Mouse (Mus musculus) heart, postnatal 0 days (tissue): ENCODE measurements around the gene Siah2.

Experiments used
- CTCF ChIP-seq: IDR thresholded peaks from 2 replicates; pipeline ENCODE4 v1.5.1; 2016; ENCODE audit warnings: antibody characterized with exemption, control low read depth, low read depth
- EP300 ChIP-seq: IDR thresholded peaks from 2 replicates; pipeline ENCODE4 v1.6.1; 2016; ENCODE audit warnings: antibody characterized with exemption, low read depth

DNA sequence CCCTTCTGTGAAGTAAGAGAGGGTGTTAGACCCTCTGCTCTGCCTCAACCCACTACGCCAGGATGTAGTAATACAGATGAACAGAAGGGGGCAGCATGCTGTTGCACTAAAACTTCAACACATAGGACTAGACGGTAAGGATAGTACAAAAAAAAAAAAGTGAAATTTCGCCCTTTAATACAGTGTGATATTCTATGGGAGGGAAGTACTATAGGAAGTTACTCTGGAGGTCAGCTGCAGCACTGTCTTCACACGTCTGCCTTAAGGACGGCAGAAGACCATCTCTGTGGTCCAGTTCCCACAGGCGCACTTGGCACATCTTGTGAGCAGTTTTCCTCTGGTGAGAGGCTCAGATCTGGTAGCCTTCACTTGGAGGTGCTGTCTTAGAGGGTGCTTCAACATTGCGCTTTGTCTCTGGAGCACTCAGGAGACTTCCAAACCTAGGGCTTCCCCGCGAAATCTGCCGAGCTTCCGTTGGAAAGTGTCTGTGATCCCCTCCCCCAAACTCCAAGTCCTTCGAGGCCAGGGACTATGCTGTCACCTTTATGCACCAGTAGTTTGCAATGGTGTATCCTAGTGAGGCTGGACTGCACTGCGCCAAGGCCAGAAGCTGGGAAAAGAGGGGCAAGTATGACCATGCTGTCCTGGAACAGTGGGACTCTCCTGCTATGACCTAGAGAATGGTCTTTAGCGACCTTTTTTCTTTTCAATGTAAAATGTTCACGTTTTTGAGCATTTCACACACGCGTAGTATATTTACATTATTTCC, 36.7 kb downstream of the Siah2 start:
- peak; percentile 84 for TF ChIP-seq CTCF
- TF ChIP-seq EP300: no peak
